ENCODE assay signal across 9 mouse cellular contexts in the genomic region with DNA sequence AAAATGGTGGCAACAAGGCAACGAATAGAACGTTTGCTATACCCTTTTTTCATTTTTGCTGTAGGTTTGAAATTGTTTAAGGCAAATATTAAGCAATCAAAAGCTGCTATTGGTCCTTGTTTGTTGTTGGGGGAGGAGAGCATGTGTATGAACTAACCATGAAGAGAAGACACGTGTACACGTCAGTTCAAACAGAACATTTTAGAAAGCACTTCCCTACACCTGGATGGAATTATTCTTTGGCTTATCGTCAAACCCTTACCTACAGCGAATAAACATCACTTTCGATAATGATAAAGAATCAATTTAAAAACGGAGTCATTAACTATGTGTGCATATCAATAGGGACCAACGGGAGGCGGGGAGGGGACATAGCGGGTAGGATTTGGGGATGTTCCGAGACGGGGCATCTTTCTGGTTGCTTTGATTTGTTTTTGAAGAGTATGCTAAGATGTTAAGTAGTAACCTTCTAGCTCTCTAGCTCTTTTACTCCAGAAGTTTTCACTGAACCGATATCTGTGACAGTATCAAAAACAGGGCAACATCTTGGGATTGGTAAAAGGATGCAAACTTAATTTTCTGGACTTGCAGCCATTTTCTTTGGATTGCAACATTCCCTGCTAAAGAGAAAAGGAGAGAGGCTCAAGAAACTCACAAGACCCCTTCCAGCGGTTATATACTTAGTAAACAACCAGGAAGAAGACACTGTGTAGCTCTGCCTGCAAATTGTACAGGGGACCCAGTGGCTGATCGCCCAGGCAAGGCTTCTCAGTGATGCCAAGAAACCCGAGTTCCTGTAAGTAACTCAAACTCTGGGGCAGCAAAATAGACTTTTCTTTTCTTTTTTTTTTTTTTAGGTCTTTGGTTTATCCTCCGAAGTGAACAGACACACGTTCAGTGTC. TPM values are rescaled to one million over a fixed set of nuclear protein-coding genes. Genes with fewer than 3 reads are reported as not detected.
DNase-seq lines count a peak whose midpoint lies in the region; ATAC-seq and TF ChIP-seq lines count a peak whose summit lies in the region.
"Had no signal": no experiment of that assay in that cellular context is flagged by ENCODE, and none has a peak within 500 bp of the region (broad histone marks: within the 10 kb centered on the region; RNA-seq: fewer than 3 reads in every experiment).

No protein-coding gene starts in this region.

- peak overlapping the region; percentile 76 for H3K4me2 ChIP-seq in embryonic facial prominence, embryonic 14.5 days (ENCODE audit: low read depth, low read length)
- peak overlapping the region; percentile 88 for H3K4me2 ChIP-seq in intestine, postnatal 0 days (replicated peaks; ENCODE audit: low read depth)
- H3K4me2 ChIP-seq in midbrain, embryonic 15.5 days: peak overlapping the region; percentile 98

- no peak for ATAC-seq in erythroblast, adult 5-6 weeks (replicated peaks; ENCODE audit: low FRiP score, poor library complexity, severe bottlenecking)
- no peak for ATAC-seq in embryonic facial prominence, embryonic 14.5 days (ENCODE audit: low read depth)
- ATAC-seq in intestine, postnatal 0 days: no peak
- no peak for ATAC-seq in midbrain, embryonic 15.5 days (replicated peaks)

- H3K36me3 ChIP-seq in erythroblast, embryonic 14.5 days (ENCODE audit: control insufficient read depth): no peaks in the 10 kb centered on the region
- no peaks in the 10 kb centered on the region for H3K36me3 ChIP-seq in embryonic facial prominence, embryonic 14.5 days (ENCODE audit: control insufficient read depth, insufficient read depth, low read length)
- H3K36me3 ChIP-seq in intestine, postnatal 0 days (ENCODE audit: control insufficient read depth, insufficient read depth): no peaks in the 10 kb centered on the region
- H3K36me3 ChIP-seq in midbrain, embryonic 15.5 days (replicated peaks): no peaks in the 10 kb centered on the region

- H3K4me1 ChIP-seq in erythroblast, embryonic 14.5 days (ENCODE audit: control insufficient read depth): peaks cover 50% of the 10 kb centered on the region
- H3K4me1 ChIP-seq in embryonic facial prominence, embryonic 14.5 days (ENCODE audit: control insufficient read depth, insufficient read depth, low read length): no peaks in the 10 kb centered on the region
- H3K4me1 ChIP-seq in intestine, postnatal 0 days (replicated peaks; ENCODE audit: control insufficient read depth, insufficient read depth, low read length): 0 out of 2 replicates have a peak, but pooled peaks cover 3% of the 10 kb centered on the region
- peaks cover 11% of the 10 kb centered on the region for H3K4me1 ChIP-seq in midbrain, embryonic 15.5 days

- DNase-seq in 416B (ENCODE audit: low read depth): peak; percentile 70
- peak; percentile 19 for DNase-seq in embryonic facial prominence, embryonic 14.5 days (ENCODE audit: low spot score)
- no peak for DNase-seq in adrenal gland, adult 2 months
- no peak for DNase-seq in gastrocnemius, postnatal 4 days (ENCODE audit: low spot score in 2 of 2)

- H3K27ac ChIP-seq in embryonic facial prominence, embryonic 14.5 days (replicated peaks; ENCODE audit: low read depth, low read length): peak overlapping the region; percentile 78
- peak overlapping the region; percentile 82 for H3K27ac ChIP-seq in intestine, postnatal 0 days (ENCODE audit: low read depth, low read length)
- H3K27ac ChIP-seq in midbrain, embryonic 15.5 days: peak overlapping the region; percentile 35; the same call in 1 of the 2 replicates

- WGBS in embryonic facial prominence, embryonic 14.5 days: under 1% methylated on average over 19 of the region's 19 CpGs
- under 1% methylated on average over 19 of the region's 19 CpGs for WGBS in intestine, postnatal 0 days
- under 1% methylated on average over 19 of the region's 19 CpGs for WGBS in midbrain, embryonic 15.5 days

- no peaks in the 10 kb centered on the region for H3K9me3 ChIP-seq in erythroblast, embryonic 14.5 days (ENCODE audit: control insufficient read depth, low read length)
- H3K9me3 ChIP-seq in embryonic facial prominence, embryonic 14.5 days (ENCODE audit: control insufficient read depth, low read length): no peaks in the 10 kb centered on the region
- no peaks in the 10 kb centered on the region for H3K9me3 ChIP-seq in intestine, postnatal 0 days (ENCODE audit: control insufficient read depth)
- no peaks in the 10 kb centered on the region for H3K9me3 ChIP-seq in midbrain, embryonic 15.5 days

- H3K9ac ChIP-seq in embryonic facial prominence, embryonic 14.5 days (ENCODE audit: low read depth, low read length): peak overlapping the region; percentile 61
- H3K9ac ChIP-seq in intestine, postnatal 0 days (ENCODE audit: low read depth, low read length): peak overlapping the region; percentile 53
- peak overlapping the region; percentile 31; the same call in 1 of the 2 replicates for H3K9ac ChIP-seq in midbrain, embryonic 15.5 days

- no peaks in the 10 kb centered on the region for H3K27me3 ChIP-seq in erythroblast, embryonic 14.5 days (ENCODE audit: control insufficient read depth)
- H3K27me3 ChIP-seq in embryonic facial prominence, embryonic 14.5 days (replicated peaks; ENCODE audit: control insufficient read depth, insufficient read depth, low read length): no peaks in the 10 kb centered on the region
- H3K27me3 ChIP-seq in intestine, postnatal 0 days (replicated peaks; ENCODE audit: control insufficient read depth, insufficient read depth, low read length): no peaks in the 10 kb centered on the region
- no peaks in the 10 kb centered on the region for H3K27me3 ChIP-seq in midbrain, embryonic 15.5 days (replicated peaks)

- TF ChIP-seq CTCF in intestine, postnatal 0 days (IDR thresholded peaks at IDR 0.05; ENCODE audit: low read depth): no peak

- peak overlapping the region; percentile 88 for H3K4me3 ChIP-seq in erythroblast, embryonic 14.5 days (replicated peaks)
- peak overlapping the region; percentile 76 for H3K4me3 ChIP-seq in embryonic facial prominence, embryonic 14.5 days (ENCODE audit: low read depth, low read length)
- peak overlapping the region; percentile 84 for H3K4me3 ChIP-seq in intestine, postnatal 0 days (ENCODE audit: low read depth, low read length)
- peak overlapping the region; percentile 69 for H3K4me3 ChIP-seq in midbrain, embryonic 15.5 days

RNA-seq across cellular contexts. Expression of gene Hfe2, which starts 22.5 kb away (rescaled TPM):
- not detected in 2 replicates for polyA plus RNA-seq in erythroblast, embryonic 14.5 days (2012)
- not detected in 2 replicates for total RNA-seq in erythroblast, adult 5-6 weeks (2015; ENCODE audit: low replicate concordance)
- 0.17 TPM in 1 of 2 replicates, not detected in the other for total RNA-seq in erythroblast, adult 5-6 weeks (2017; ENCODE audit: low replicate concordance)
- polyA plus RNA-seq in embryonic facial prominence, embryonic 14.5 days (2014; fragmentation: Nextera tagmentation; extraction: Ambion mirVana): 28.3 and 36.4 TPM in 2 replicates
- 0.07 TPM in 1 of 2 replicates, not detected in the other for polyA plus RNA-seq in intestine, postnatal 0 days (2015; fragmentation: Nextera tagmentation; extraction: Ambion mirVana)
- polyA plus RNA-seq in midbrain, embryonic 15.5 days (2015; fragmentation: Nextera tagmentation; extraction: Ambion mirVana): 1.2 and 1.4 TPM in 2 replicates
- total RNA-seq in adrenal gland, adult 2 months (2021): under 1 TPM in 1 of 2 experiments, not detected in 1; 0.23 TPM
- polyA plus RNA-seq in adrenal gland, adult 2 months (2012; rRNA removed): 0.11 and 0.31 TPM in 2 replicates
- total RNA-seq in gastrocnemius, postnatal 4 days (2021): 100 to 1,000 TPM; 283 to 297 TPM

RNA-seq across cellular contexts. Expression of gene BC107364, which starts 50.3 kb away (rescaled TPM):
- not detected in 2 replicates for polyA plus RNA-seq in erythroblast, embryonic 14.5 days (2012)
- total RNA-seq in erythroblast, adult 5-6 weeks (2015; ENCODE audit: low replicate concordance): not detected in 2 replicates
- total RNA-seq in erythroblast, adult 5-6 weeks (2017; ENCODE audit: low replicate concordance): not detected in 2 replicates
- polyA plus RNA-seq in embryonic facial prominence, embryonic 14.5 days (2014; fragmentation: Nextera tagmentation; extraction: Ambion mirVana): not detected in 2 replicates
- 0.54 and 0.56 TPM in 2 replicates for polyA plus RNA-seq in intestine, postnatal 0 days (2015; fragmentation: Nextera tagmentation; extraction: Ambion mirVana)
- polyA plus RNA-seq in midbrain, embryonic 15.5 days (2015; fragmentation: Nextera tagmentation; extraction: Ambion mirVana): not detected in 2 replicates
- not detected for total RNA-seq in adrenal gland, adult 2 months (2021)
- polyA plus RNA-seq in adrenal gland, adult 2 months (2012; rRNA removed): not detected in 2 replicates
- not detected for total RNA-seq in gastrocnemius, postnatal 4 days (2021)
- total RNA-seq: layer of hippocampus, postnatal 10 days had no signal

RNA-seq across cellular contexts. Expression of gene Txnip, which starts 55.3 kb away (rescaled TPM):
- 0.76 and 1.4 TPM in 2 replicates for polyA plus RNA-seq in erythroblast, embryonic 14.5 days (2012)
- 125 and 174 TPM in 2 replicates for total RNA-seq in erythroblast, adult 5-6 weeks (2015; ENCODE audit: low replicate concordance)
- 113 and 122 TPM in 2 replicates for total RNA-seq in erythroblast, adult 5-6 weeks (2017; ENCODE audit: low replicate concordance)
- polyA plus RNA-seq in embryonic facial prominence, embryonic 14.5 days (2014; fragmentation: Nextera tagmentation; extraction: Ambion mirVana): 160 and 166 TPM in 2 replicates
- polyA plus RNA-seq in intestine, postnatal 0 days (2015; fragmentation: Nextera tagmentation; extraction: Ambion mirVana): 244 and 254 TPM in 2 replicates
- polyA plus RNA-seq in midbrain, embryonic 15.5 days (2015; fragmentation: Nextera tagmentation; extraction: Ambion mirVana): 52.0 TPM in 2 replicates
- 100 to 1,000 TPM; 421 to 430 TPM for total RNA-seq in adrenal gland, adult 2 months (2021)
- polyA plus RNA-seq in adrenal gland, adult 2 months (2012; rRNA removed): 390 and 481 TPM in 2 replicates
- 100 to 1,000 TPM; 318 to 360 TPM for total RNA-seq in gastrocnemius, postnatal 4 days (2021)

Comparison
In these comparisons a context has a peak if more than half of its experiments do, and no peak if none do; other contexts are left out.
1. DNase-seq: peak in 416B (single experiment) and embryonic facial prominence, embryonic 14.5 days (single experiment); none in adrenal gland, adult 2 months (single experiment) and gastrocnemius, postnatal 4 days (0 of 2).
2. RNA of gene Hfe2, which starts 22.5 kb away (polyA plus RNA-seq): 28.3 to 36.4 TPM in embryonic facial prominence, embryonic 14.5 days; 1.2 to 1.4 TPM in midbrain, embryonic 15.5 days, 0.11 to 0.31 TPM in adrenal gland, adult 2 months, 0.07 TPM in intestine, postnatal 0 days and not detected in erythroblast, embryonic 14.5 days; every median in the first group is over 10 times any median in the second.
3. RNA of gene Txnip, which starts 55.3 kb away (polyA plus RNA-seq): 390 to 481 TPM in adrenal gland, adult 2 months, 244 to 254 TPM in intestine, postnatal 0 days, 160 to 166 TPM in embryonic facial prominence, embryonic 14.5 days and 52.0 TPM in midbrain, embryonic 15.5 days; 0.76 to 1.4 TPM in erythroblast, embryonic 14.5 days; every median in the first group is over 10 times any median in the second.
4. Peak in every context shown above with its lines, with median percentiles within 50 percentile points of each other: H3K4me3 ChIP-seq, H3K27ac ChIP-seq, H3K4me2 ChIP-seq and H3K9ac ChIP-seq.